Comparison of ENCODE assay signal across 8 mouse cellular contexts in genomic region chr9:65188599-65188998, GRCm38 (mm10). TPM values are rescaled to one million over a fixed set of nuclear protein-coding genes. Genes with fewer than 3 reads are reported as not detected.
A peak's percentile ranks its signal among the peaks of the same experiment; 100 is the strongest.
DNase-seq lines count a peak whose midpoint lies in the region; ATAC-seq and TF ChIP-seq lines count a peak whose summit lies in the region.

No protein-coding gene starts in this region.

- peak; percentile 89 for DNase-seq in kidney, adult 18-20 months
- DNase-seq in gastrocnemius, postnatal 10 days = peak; percentile 75
- peak; percentile 90 for DNase-seq in kidney, adult 2 months
- peak; percentile 94 for DNase-seq in limb, embryonic 11.5 days (ENCODE audit: low spot score)
- peak; percentile 49 to 76 for DNase-seq in spleen, adult 18-20 months

- H3K4me3 ChIP-seq in kidney, embryonic 16.5 days (ENCODE audit: low read length) = no peak overlapping the region
- H3K4me3 ChIP-seq in kidney, adult 2 months (ENCODE audit: insufficient read depth, low read depth, low read length) = no peak overlapping the region
- H3K4me3 ChIP-seq in limb, embryonic 11.5 days (ENCODE audit: low read depth, low read length) = no peak overlapping the region
- H3K4me3 ChIP-seq in midbrain, embryonic 16.5 days (ENCODE audit: low read depth, low read length) = no peak overlapping the region

- 0 out of 2 replicates have a peak, but pooled peaks cover 4% of the 10 kb centered on the region for H3K36me3 ChIP-seq in kidney, embryonic 16.5 days (ENCODE audit: insufficient read depth, low read length)
- H3K36me3 ChIP-seq in kidney, adult 2 months (ENCODE audit: control insufficient read depth, insufficient read depth, low read length) = no peaks in the 10 kb centered on the region
- H3K36me3 ChIP-seq in limb, embryonic 11.5 days (ENCODE audit: control insufficient read depth, insufficient read depth, low read length) = no peaks in the 10 kb centered on the region
- H3K36me3 ChIP-seq in midbrain, embryonic 16.5 days (ENCODE audit: control insufficient read depth, insufficient read depth, low read length) = peaks cover 11% of the 10 kb centered on the region

- 1% methylated on average over 3 of the region's 3 CpGs for WGBS in kidney, embryonic 16.5 days
- WGBS in kidney, adult 2 months = 11% methylated on average over 3 of the region's 3 CpGs
- under 1% methylated on average over 3 of the region's 3 CpGs for WGBS in limb, embryonic 11.5 days
- WGBS in midbrain, embryonic 16.5 days = 9% methylated on average over 3 of the region's 3 CpGs

- peak; percentile 94 for TF ChIP-seq CTCF in kidney, adult 2 months (conservative IDR thresholded peaks at IDR 0.05; ENCODE audit: insufficient read depth, insufficient read length, low read depth, low read length)

- no peaks in the 10 kb centered on the region for H3K27me3 ChIP-seq in kidney, embryonic 16.5 days (ENCODE audit: insufficient read depth, low read length)
- H3K27me3 ChIP-seq in kidney, adult 2 months (replicated peaks; ENCODE audit: control insufficient read depth, insufficient read depth, low read length) = no peaks in the 10 kb centered on the region
- no peaks in the 10 kb centered on the region for H3K27me3 ChIP-seq in limb, embryonic 11.5 days (ENCODE audit: control insufficient read depth, insufficient read depth, low read length)
- no peaks in the 10 kb centered on the region for H3K27me3 ChIP-seq in midbrain, embryonic 16.5 days (ENCODE audit: control insufficient read depth, insufficient read depth, low read depth, low read length)

- H3K9ac ChIP-seq in kidney, embryonic 16.5 days (replicated peaks; ENCODE audit: low read length) = no peak overlapping the region
- H3K9ac ChIP-seq in limb, embryonic 11.5 days (ENCODE audit: low read length) = no peak overlapping the region
- no peak overlapping the region for H3K9ac ChIP-seq in midbrain, embryonic 16.5 days (ENCODE audit: low read depth, low read length)

- H3K9me3 ChIP-seq in kidney, embryonic 16.5 days (ENCODE audit: low read length) = no peaks in the 10 kb centered on the region
- H3K9me3 ChIP-seq in limb, embryonic 11.5 days (ENCODE audit: control insufficient read depth, low read length) = no peaks in the 10 kb centered on the region
- H3K9me3 ChIP-seq in midbrain, embryonic 16.5 days (replicated peaks; ENCODE audit: control insufficient read depth, low read length, poor library complexity, severe bottlenecking) = no peaks in the 10 kb centered on the region

- H3K4me1 ChIP-seq in kidney, embryonic 16.5 days (ENCODE audit: insufficient read depth, low read length) = peaks cover 22% of the 10 kb centered on the region
- H3K4me1 ChIP-seq in kidney, adult 2 months (ENCODE audit: control insufficient read depth, insufficient read depth, low read length) = peaks cover 8% of the 10 kb centered on the region
- peaks cover 19% of the 10 kb centered on the region for H3K4me1 ChIP-seq in limb, embryonic 11.5 days (ENCODE audit: control insufficient read depth, insufficient read depth, low read length)
- H3K4me1 ChIP-seq in midbrain, embryonic 16.5 days (ENCODE audit: control insufficient read depth, insufficient read depth, low read length) = peaks cover 3% of the 10 kb centered on the region; the same call in 1 of the 2 replicates

- H3K27ac ChIP-seq in kidney, embryonic 16.5 days (ENCODE audit: low read length) = no peak overlapping the region
- no peak overlapping the region for H3K27ac ChIP-seq in kidney, adult 2 months (ENCODE audit: insufficient read depth, low read depth, low read length)
- no peak overlapping the region for H3K27ac ChIP-seq in limb, embryonic 11.5 days (replicated peaks; ENCODE audit: low read depth, low read length)
- no peak overlapping the region for H3K27ac ChIP-seq in midbrain, embryonic 16.5 days (ENCODE audit: low read length)

- H3K4me2 ChIP-seq in kidney, embryonic 16.5 days (replicated peaks; ENCODE audit: low read depth, low read length) = no peak overlapping the region
- no peak overlapping the region for H3K4me2 ChIP-seq in limb, embryonic 11.5 days (ENCODE audit: low read depth, severe bottlenecking)
- no peak overlapping the region for H3K4me2 ChIP-seq in midbrain, embryonic 16.5 days (ENCODE audit: low read length)

- ATAC-seq in kidney, embryonic 16.5 days (ENCODE audit: low FRiP score, low TSS enrichment) = no peak
- ATAC-seq in common myeloid progenitor, adult 5-6 weeks (replicated peaks; ENCODE audit: low read depth, poor library complexity, severe bottlenecking) = peak; percentile 93
- no peak for ATAC-seq in limb, embryonic 11.5 days (ENCODE audit: insufficient number of reproducible peaks, low FRiP score, low TSS enrichment, low read depth)
- peak; percentile 54; the same call in 1 of the 2 replicates for ATAC-seq in midbrain, embryonic 16.5 days

- no peak for TF ChIP-seq POLR2A in kidney, adult 2 months (IDR thresholded peaks at IDR 0.05; ENCODE audit: low read depth, low read length)

RNA-seq across cellular contexts. Expression of gene Parp16, which starts 6.6 kb away (rescaled TPM):
- polyA plus RNA-seq in kidney, embryonic 16.5 days (2015; fragmentation: Nextera tagmentation; extraction: Ambion mirVana) = 7.4 and 8.6 TPM in 2 replicates
- 2.0 and 3.1 TPM in 2 replicates for total RNA-seq in common myeloid progenitor, adult 5-6 weeks (2017)
- 1 to 10 TPM; 6.6 to 8.1 TPM for total RNA-seq in gastrocnemius, postnatal 10 days (2021)
- 11.0 and 11.9 TPM in 2 replicates for polyA plus RNA-seq in kidney, adult 2 months (2012; rRNA removed)
- 7.2 and 8.2 TPM in 2 replicates for polyA plus RNA-seq in limb, embryonic 11.5 days (2014; fragmentation: Nextera tagmentation; extraction: Ambion mirVana)
- 8.5 and 9.0 TPM in 2 replicates for polyA plus RNA-seq in midbrain, embryonic 16.5 days (2015; fragmentation: Nextera tagmentation; extraction: Ambion mirVana)

RNA-seq across cellular contexts. Expression of gene Igdcc3, which starts 47.6 kb away (rescaled TPM):
- polyA plus RNA-seq in kidney, embryonic 16.5 days (2015; fragmentation: Nextera tagmentation; extraction: Ambion mirVana) = 3.2 and 3.3 TPM in 2 replicates
- not detected in 2 replicates for total RNA-seq in common myeloid progenitor, adult 5-6 weeks (2017)
- total RNA-seq in gastrocnemius, postnatal 10 days (2021) = under 1 TPM; 0.59 to 0.65 TPM
- polyA plus RNA-seq in kidney, adult 2 months (2012; rRNA removed) = 0.72 and 0.94 TPM in 2 replicates
- 44.5 and 46.2 TPM in 2 replicates for polyA plus RNA-seq in limb, embryonic 11.5 days (2014; fragmentation: Nextera tagmentation; extraction: Ambion mirVana)
- polyA plus RNA-seq in midbrain, embryonic 16.5 days (2015; fragmentation: Nextera tagmentation; extraction: Ambion mirVana) = 8.7 and 9.1 TPM in 2 replicates

Comparison
In these comparisons a context has a peak if more than half of its experiments do, and no peak if none do; other contexts are left out.
1. ATAC-seq: peak in common myeloid progenitor, adult 5-6 weeks (single experiment) and midbrain, embryonic 16.5 days (single experiment); none in kidney, embryonic 16.5 days (single experiment) and limb, embryonic 11.5 days (single experiment).
2. Peak in every context shown above with its lines, with median percentiles within 50 percentile points of each other: DNase-seq.